8 mouse cellular contexts compared by ENCODE assay signal in the genomic region with DNA sequence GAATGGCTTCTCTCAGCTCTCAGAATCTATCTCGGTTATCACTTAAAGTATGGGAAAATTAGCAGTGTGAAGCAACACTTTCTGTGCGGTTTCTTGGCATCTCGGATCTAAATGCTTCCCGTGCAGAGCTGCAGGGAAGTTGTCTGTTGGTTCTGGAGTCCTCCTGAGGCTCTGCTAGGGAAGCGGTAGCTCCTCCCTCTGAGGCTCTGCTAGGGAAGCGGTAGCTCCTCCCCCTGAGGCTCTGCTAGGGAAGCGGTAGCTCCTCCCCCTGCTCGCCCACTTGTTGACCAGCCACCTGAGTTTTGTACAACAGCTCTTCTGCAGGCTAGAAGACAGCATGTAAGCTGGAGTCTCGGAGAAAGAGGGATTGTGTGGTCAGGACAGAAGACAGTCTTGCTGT. TPM values are rescaled to one million over a fixed set of nuclear protein-coding genes. Genes with fewer than 3 reads are reported as not detected.
DNase-seq lines count a peak whose midpoint lies in the region; ATAC-seq and TF ChIP-seq lines count a peak whose summit lies in the region.

No protein-coding gene starts in this region.

- no peak overlapping the region for H3K4me2 ChIP-seq in midbrain, embryonic 15.5 days

- H3K27me3 ChIP-seq in midbrain, embryonic 15.5 days (replicated peaks): no peaks in the 10 kb centered on the region

- H3K27ac ChIP-seq in ES-E14 (ENCODE audit: insufficient read depth, low read depth, low read length, poor library complexity, severe bottlenecking): no peak overlapping the region
- H3K27ac ChIP-seq in midbrain, embryonic 15.5 days: no peak overlapping the region

- H3K9ac ChIP-seq in ES-E14 (ENCODE audit: insufficient read depth, low read depth, low read length, poor library complexity, severe bottlenecking): no peak overlapping the region
- no peak overlapping the region for H3K9ac ChIP-seq in midbrain, embryonic 15.5 days

- intact Hi-C loops in heart, postnatal 14 days (cut with DNase I): loop anchor here (2.0 kb wide), 1 partner anchor 17 kb away; no protein-coding TSS in a partner anchor

- no peaks in the 10 kb centered on the region for H3K9me3 ChIP-seq in ES-E14 (ENCODE audit: control insufficient read depth, insufficient read depth, low read depth, low read length)
- no peaks in the 10 kb centered on the region for H3K9me3 ChIP-seq in midbrain, embryonic 15.5 days

- 0 out of 2 replicates have a peak, but pooled peaks have one; percentile 48 for ATAC-seq in midbrain, embryonic 15.5 days (replicated peaks)

- in situ Hi-C loops in ES-E14 (cut with MboI; ENCODE audit: low sequenced_read_pairs in 2 of 2, unreplicated experiment in 2 of 2): no loop called here

- DNase-seq in ES-E14 (ENCODE audit: low read depth, low spot score) (peak; percentile 73), liver (peak; percentile 72)
- peak; percentile 39 for DNase-seq in c-Kit-positive CD71-negative TER-119-negative erythroid progenitor cells, embryonic 14.5 days (ENCODE audit: low read depth)
- peak; percentile 30 to 51 for DNase-seq in heart, postnatal 14 days
- DNase-seq in right cerebral cortex, adult 18-20 months: no peak
- no peak for DNase-seq in frontal cortex, postnatal 36 days (ENCODE audit: low spot score in 2 of 2)
- DNase-seq in gastrocnemius, adult 8-10 months (ENCODE audit: low spot score in 2 of 2): no peak

- WGBS in midbrain, embryonic 15.5 days: 28% methylated on average over 9 of the region's 9 CpGs

- no peaks in the 10 kb centered on the region for H3K36me3 ChIP-seq in ES-E14 (ENCODE audit: control insufficient read depth, insufficient read depth, low read length, poor library complexity, severe bottlenecking)
- no peaks in the 10 kb centered on the region for H3K36me3 ChIP-seq in midbrain, embryonic 15.5 days (replicated peaks)

- 0 out of 4 replicates have a peak overlapping the region, but pooled peaks of 1 of the 2 experiments have one; percentile 34 for H3K4me3 ChIP-seq in ES-E14 (ENCODE audit: insufficient read depth in 1 of 2, low read depth in 1 of 2, low read length in 2 of 2, poor library complexity in 1 of 2, severe bottlenecking in 1 of 2)
- no peak overlapping the region for H3K4me3 ChIP-seq in midbrain, embryonic 15.5 days

- peaks cover 2 to 5% of the 10 kb centered on the region in 2 experiments; a peak in 1 of 4 replicates for H3K4me1 ChIP-seq in ES-E14 (ENCODE audit: control insufficient read depth in 2 of 2, insufficient read depth in 2 of 2, low read length in 2 of 2, poor library complexity in 1 of 2)
- no peaks in the 10 kb centered on the region for H3K4me1 ChIP-seq in midbrain, embryonic 15.5 days

TF ChIP-seq in ES-E14, 5 proteins besides CTCF, POLR2A, EP300 and RAD21:
- TF ChIP-seq ZNF384 (IDR thresholded peaks at IDR 0.05; ENCODE audit: low read depth, low read length) (no peak), MAFK (IDR thresholded peaks at IDR 0.05; ENCODE audit: insufficient read depth, low read depth, low read length) (no peak), HCFC1 (IDR thresholded peaks at IDR 0.05; ENCODE audit: borderline replicate concordance, insufficient read depth, low read length) (no peak), ZC3H11A (IDR thresholded peaks at IDR 0.05; ENCODE audit: borderline replicate concordance, low read depth, low read length) (no peak), CHD2 (IDR thresholded peaks at IDR 0.05; ENCODE audit: low read depth, low read length) (no peak)

RNA-seq across cellular contexts. Expression of a gene that starts 20.9 kb away (rescaled TPM):
- total RNA-seq in ES-E14 (2012; rRNA removed): 21.8 and 29.0 TPM in 2 replicates
- total RNA-seq in heart, postnatal 14 days (2021): 10 to 100 TPM; 33.7 to 39.4 TPM
- 43.4 and 50.0 TPM in 2 replicates for polyA plus RNA-seq in midbrain, embryonic 15.5 days (2015; fragmentation: Nextera tagmentation; extraction: Ambion mirVana)
- total RNA-seq in gastrocnemius, adult 8-10 months (2022): 10 to 100 TPM; 27.3 to 37.2 (median 31.5) TPM

Comparison
In these comparisons a context has a peak if more than half of its experiments do, and no peak if none do; other contexts are left out.
1. DNase-seq: peak in ES-E14 (single experiment), c-Kit-positive CD71-negative TER-119-negative erythroid progenitor cells, embryonic 14.5 days (single experiment), heart, postnatal 14 days (2 of 2) and liver (single experiment); none in right cerebral cortex, adult 18-20 months (single experiment), frontal cortex, postnatal 36 days (0 of 2) and gastrocnemius, adult 8-10 months (0 of 2).